Mouse (Mus musculus) olfactory bulb, adult 2 months (tissue): ENCODE measurements at regions not wholly inside any gene's neighbourhood (a gene's known extent, or its start where the extent isn't known, plus 50 kb on each side); places are given as distances from the start of the nearest gene placed in this dataset.

Source experiments
- CTCF ChIP-seq: fragments of 200-500 bp; IDR thresholded peaks from 2 replicates; pipeline ENCODE4 v1.5.1; 2012; ENCODE audit warnings: low read depth, mild to moderate bottlenecking, low read length, moderate library complexity; ENCODE audit not compliant: insufficient read depth
- POLR2A ChIP-seq: fragments of 200-500 bp; IDR thresholded peaks from 2 replicates; pipeline ENCODE4 v1.6.1; 2012; ENCODE audit warnings: mild to moderate bottlenecking, low read depth, low read length, moderate library complexity; ENCODE audit not compliant: insufficient read depth

- TF ChIP-seq POLR2A (no peak), CTCF (no peak)
Measured at GRCm38 (mm10) chr10:61007403-61007802, 81.7 kb upstream of the Pcbd1 start.
